Mouse (Mus musculus) neural tube, embryonic 11.5 days (tissue): ENCODE measurements at regions not wholly inside any gene's neighbourhood (a gene's known extent, or its start where the extent isn't known, plus 50 kb on each side); places are given as distances from the start of the nearest gene placed in this dataset.
A peak's percentile ranks its signal among the peaks of the same experiment; 100 is the strongest.

Experiments
- ATAC-seq: fragments of 200-750 bp; cut with Nextera tagmentation; 2 replicates; pipeline ENCODE4 v1.8.0; 2017; ENCODE audit warnings: moderate number of reproducible peaks, mild to moderate bottlenecking, moderate TSS enrichment, moderate library complexity; ENCODE audit not compliant: insufficient read depth, low FRiP score, low TSS enrichment
- DNase-seq: peaks from one replicate; pipeline ENCODE4 v3.0.0-alpha.2; 2015; ENCODE audit warnings: low spot score
- H3K27ac ChIP-seq: fragments of 300-500 bp; sonication (generic); 2 replicates; pipeline ENCODE4 v1.5.1; 2014; ENCODE audit warnings: low read depth, mild to moderate bottlenecking, low read length
- H3K27me3 ChIP-seq: fragments of 300-500 bp; sonication (generic); 2 replicates; pipeline ENCODE4 v1.6.1; 2014; ENCODE audit warnings: mild to moderate bottlenecking, low read length, mixed read lengths; ENCODE audit not compliant: control insufficient read depth, insufficient read depth
- H3K36me3 ChIP-seq: fragments of 300-500 bp; sonication (generic); 2 replicates; pipeline ENCODE4 v1.6.1; 2014; ENCODE audit warnings: mild to moderate bottlenecking, low read length, moderate library complexity, mixed read lengths; ENCODE audit not compliant: control insufficient read depth, insufficient read depth
- H3K4me1 ChIP-seq: fragments of 300-500 bp; sonication (generic); 2 replicates; pipeline ENCODE4 v1.6.1; 2014; ENCODE audit warnings: low read length, mixed read lengths; ENCODE audit not compliant: control insufficient read depth, insufficient read depth
- H3K4me2 ChIP-seq: fragments of 300-500 bp; sonication (generic); 2 replicates; pipeline ENCODE4 v1.6.1; 2014; ENCODE audit warnings: low read depth, mild to moderate bottlenecking, moderate library complexity
- H3K4me3 ChIP-seq: fragments of 300-500 bp; sonication (generic); 2 replicates; pipeline ENCODE4 v1.5.1; 2014; ENCODE audit warnings: low read depth, low read length
- H3K9ac ChIP-seq: fragments of 300-500 bp; sonication (generic); 2 replicates; pipeline ENCODE4 v1.6.1; 2014; ENCODE audit warnings: mild to moderate bottlenecking, low read length
- H3K9me3 ChIP-seq: fragments of 300-500 bp; sonication (generic); 2 replicates; pipeline ENCODE4 v1.6.1; 2016; ENCODE audit warnings: low read length; ENCODE audit not compliant: control insufficient read depth
- WGBS: fragments of 180-500 bp; shearing (Covaris S2); extraction: QIAGEN DNeasy Blood & Tissue Kit; methylation state at CpG from one replicate; pipeline ENCODE4 v1.1.7; 2014; 5-methylcytosine and 5-hydroxymethylcytosine counted together

GRCm38 (mm10) chr13:44624716-44625115, 104.6 kb upstream of the Jarid2 start:
- DNase-seq (no peak), ATAC-seq (no peak)
- H3K4me1 ChIP-seq, result peaks cover 4% of the 10 kb centered on the region; the same call in 1 of the 2 replicates
- no peak overlapping the region for H3K4me2 ChIP-seq
- no peaks in the 10 kb centered on the region for H3K9me3 ChIP-seq
- no peaks in the 10 kb centered on the region for H3K36me3 ChIP-seq
- H3K4me3 ChIP-seq, result no peak overlapping the region
- no peak overlapping the region for H3K9ac ChIP-seq
- no peak overlapping the region for H3K27ac ChIP-seq
- no peaks in the 10 kb centered on the region for H3K27me3 ChIP-seq
- WGBS, result 66% methylated on average over 13 of the region's 13 CpGs

- no peak overlapping the region for H3K4me2 ChIP-seq
- no peaks in the 10 kb centered on the region for H3K27me3 ChIP-seq
- 68% methylated on average over 7 of the region's 7 CpGs for WGBS
- no peak for DNase-seq
- no peaks in the 10 kb centered on the region for H3K36me3 ChIP-seq
- no peak overlapping the region for H3K27ac ChIP-seq
- no peak overlapping the region for H3K4me3 ChIP-seq
- ATAC-seq, result no peak
- H3K9ac ChIP-seq, result no peak overlapping the region
- H3K9me3 ChIP-seq, result no peaks in the 10 kb centered on the region
- H3K4me1 ChIP-seq, result peaks cover 4% of the 10 kb centered on the region; the same call in 1 of the 2 replicates
Observed at GRCm38 (mm10) chr13:44625792-44626191, 103.5 kb upstream of the Jarid2 start.

GRCm38 (mm10) chr13:44626806-44627205, 102.5 kb upstream of the Jarid2 start:
- Histone ChIP-seq H3K9me3 (no peaks in the 10 kb centered on the region), H3K27ac (no peak overlapping the region), H3K9ac (no peak overlapping the region), H3K4me2 (no peak overlapping the region), H3K36me3 (no peaks in the 10 kb centered on the region), H3K4me3 (no peak overlapping the region), H3K4me1 (peaks cover 4% of the 10 kb centered on the region; the same call in 1 of the 2 replicates), H3K27me3 (no peaks in the 10 kb centered on the region)
- no peak for DNase-seq
- 53% methylated on average over 11 of the region's 11 CpGs for WGBS
- ATAC-seq, result no peak

- H3K36me3 ChIP-seq, result no peaks in the 10 kb centered on the region
- peaks cover 6% of the 10 kb centered on the region for H3K4me1 ChIP-seq
- H3K27ac ChIP-seq, result no peak overlapping the region
- no peak for ATAC-seq
- H3K4me3 ChIP-seq, result no peak overlapping the region
- no peak for DNase-seq
- no peaks in the 10 kb centered on the region for H3K27me3 ChIP-seq
- 69% methylated on average over 6 of the region's 6 CpGs for WGBS
- no peaks in the 10 kb centered on the region for H3K9me3 ChIP-seq
- H3K9ac ChIP-seq, result no peak overlapping the region
- H3K4me2 ChIP-seq, result no peak overlapping the region
Observed at GRCm38 (mm10) chr13:44630061-44630460, 99.2 kb upstream of the Jarid2 start.

- DNase-seq, result no peak
- H3K9me3 ChIP-seq, result no peaks in the 10 kb centered on the region
- peaks cover 12% of the 10 kb centered on the region for H3K4me1 ChIP-seq
- no peak overlapping the region for H3K4me3 ChIP-seq
- H3K9ac ChIP-seq, result no peak overlapping the region
- WGBS, result 13% methylated on average over 11 of the region's 11 CpGs
- no peak for ATAC-seq
- H3K4me2 ChIP-seq, result peak overlapping the region; percentile 19; the same call in 1 of the 2 replicates
- no peaks in the 10 kb centered on the region for H3K36me3 ChIP-seq
- H3K27ac ChIP-seq, result no peak overlapping the region
- no peaks in the 10 kb centered on the region for H3K27me3 ChIP-seq
Observed at GRCm38 (mm10) chr13:44634616-44635015, 94.7 kb upstream of the Jarid2 start.

- Histone ChIP-seq H3K27ac (0 out of 2 replicates have a peak overlapping the region, but pooled peaks have one; percentile 34), H3K4me1 (peaks cover 12% of the 10 kb centered on the region), H3K36me3 (no peaks in the 10 kb centered on the region), H3K4me3 (no peak overlapping the region), H3K4me2 (peak overlapping the region; percentile 34), H3K9me3 (no peaks in the 10 kb centered on the region), H3K9ac (no peak overlapping the region), H3K27me3 (no peaks in the 10 kb centered on the region)
- 1% methylated on average over 9 of the region's 12 CpGs for WGBS
- peak; percentile 37 for DNase-seq
- ATAC-seq, result no peak
Observed at GRCm38 (mm10) chr13:44635221-44636007, 93.9 kb upstream of the Jarid2 start.

- no peak overlapping the region for H3K4me2 ChIP-seq
Observed at GRCm38 (mm10) chr13:44636008-44636335, 93.3 kb upstream of the Jarid2 start.

GRCm38 (mm10) chr13:44642361-44642760, 86.9 kb upstream of the Jarid2 start:
- H3K27me3 ChIP-seq, result no peaks in the 10 kb centered on the region
- no peaks in the 10 kb centered on the region for H3K4me1 ChIP-seq
- ATAC-seq (no peak), DNase-seq (no peak)
- no peak overlapping the region for H3K4me2 ChIP-seq
- no peak overlapping the region for H3K27ac ChIP-seq
- no peaks in the 10 kb centered on the region for H3K36me3 ChIP-seq
- no peak overlapping the region for H3K4me3 ChIP-seq
- H3K9ac ChIP-seq, result no peak overlapping the region
- H3K9me3 ChIP-seq, result no peaks in the 10 kb centered on the region
- 90% methylated on average over 7 of the region's 7 CpGs for WGBS

More at GRCm38 (mm10) chr13:44636008-44636335, 93.3 kb upstream of the Jarid2 start:
- Histone ChIP-seq H3K4me1 (peaks cover 12% of the 10 kb centered on the region), H3K9me3 (no peaks in the 10 kb centered on the region), H3K4me3 (no peak overlapping the region), H3K27me3 (no peaks in the 10 kb centered on the region), H3K36me3 (no peaks in the 10 kb centered on the region), H3K9ac (no peak overlapping the region), H3K27ac (no peak overlapping the region)
- DNase-seq (no peak), ATAC-seq (no peak)
- 6% methylated on average over 2 of the region's 2 CpGs for WGBS

GRCm38 (mm10) chr13:44650052-44650451, 79.2 kb upstream of the Jarid2 start:
- H3K9me3 ChIP-seq, result no peaks in the 10 kb centered on the region
- no peaks in the 10 kb centered on the region for H3K27me3 ChIP-seq
- WGBS, result 24% methylated on average over 13 of the region's 13 CpGs
- ATAC-seq (no peak), DNase-seq (peak; percentile 31)
- no peak overlapping the region for H3K9ac ChIP-seq
- no peak overlapping the region for H3K4me2 ChIP-seq
- H3K27ac ChIP-seq, result no peak overlapping the region
- H3K4me3 ChIP-seq, result no peak overlapping the region
- no peaks in the 10 kb centered on the region for H3K36me3 ChIP-seq
- H3K4me1 ChIP-seq, result 0 out of 2 replicates have a peak, but pooled peaks cover 5% of the 10 kb centered on the region
